Mouse (Mus musculus): ENCODE data around the gene Trdn. TPM values are rescaled to one million over a fixed set of nuclear protein-coding genes. Genes with fewer than 3 reads are reported as not detected.

Trdn gene
- polyA plus RNA-seq, 1 experiment from 2014 or later = 2.0 TPM

DNA sequence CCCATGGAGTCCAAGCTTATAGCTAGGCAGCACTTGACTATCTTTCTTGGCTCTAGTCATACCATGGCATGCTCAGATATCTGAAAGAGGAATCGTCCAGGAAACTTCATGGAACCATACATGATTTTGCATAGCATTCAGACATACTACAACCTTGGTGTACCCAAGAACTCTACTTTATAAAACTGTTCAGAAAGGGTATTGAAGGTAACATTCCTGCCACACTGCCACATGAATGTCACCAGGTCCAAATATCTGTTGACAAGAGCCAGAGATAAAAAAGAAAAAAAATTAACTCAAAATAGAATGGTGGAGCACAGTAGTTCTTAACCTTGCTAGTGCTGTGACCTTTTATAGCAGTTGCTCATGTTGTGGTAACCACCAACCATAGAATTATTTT is 175.8 kb downstream of the Trdn start:
- H3K27ac ChIP-seq (ENCODE audit: low read depth, low read length) = no peak overlapping the region
- no peaks in the 10 kb centered on the region for H3K9me3 ChIP-seq (ENCODE audit: control insufficient read depth, low read length)
- H3K9ac ChIP-seq (ENCODE audit: low read length) = no peak overlapping the region
- no peaks in the 10 kb centered on the region for H3K4me1 ChIP-seq (ENCODE audit: control insufficient read depth, insufficient read depth, low read length)
- H3K27me3 ChIP-seq (ENCODE audit: control insufficient read depth, insufficient read depth, low read length) = no peaks in the 10 kb centered on the region
- H3K4me2 ChIP-seq (ENCODE audit: low read depth) = no peak overlapping the region
- no peak for ATAC-seq (ENCODE audit: insufficient read depth, low FRiP score, low TSS enrichment)
- no peak overlapping the region for H3K4me3 ChIP-seq (ENCODE audit: low read depth, low read length)
- no peak for DNase-seq (ENCODE audit: low spot score)
- 75% methylated on average over 1 of the region's 1 CpGs for WGBS
- no peaks in the 10 kb centered on the region for H3K36me3 ChIP-seq (ENCODE audit: control insufficient read depth, insufficient read depth, low read length)

DNA sequence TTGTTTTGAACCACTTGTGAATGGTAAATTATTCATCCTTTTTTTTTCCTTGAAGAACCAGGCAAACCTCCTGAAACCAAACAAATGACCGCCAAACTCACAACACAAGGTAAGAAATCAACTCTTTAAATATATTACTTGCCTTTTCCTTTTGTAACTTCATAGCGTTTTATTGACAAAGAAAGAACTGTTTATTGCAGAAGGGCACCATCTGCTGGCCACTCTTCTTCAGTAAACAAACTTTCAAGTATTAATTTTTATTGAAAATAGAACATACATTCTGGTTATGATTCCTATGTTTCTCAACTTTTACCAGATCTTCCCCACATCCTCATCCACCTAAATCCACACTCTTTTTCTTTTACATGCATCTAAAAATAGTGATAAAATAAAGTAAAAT is 224.6 kb downstream of the Trdn start:
- Histone ChIP-seq H3K4me1 (ENCODE audit: control insufficient read depth, insufficient read depth, low read length) (no peaks in the 10 kb centered on the region), H3K4me2 (ENCODE audit: low read depth) (no peak overlapping the region), H3K9me3 (ENCODE audit: control insufficient read depth, low read length) (no peaks in the 10 kb centered on the region), H3K4me3 (ENCODE audit: low read depth, low read length) (no peak overlapping the region), H3K27ac (ENCODE audit: low read depth, low read length) (no peak overlapping the region), H3K36me3 (ENCODE audit: control insufficient read depth, insufficient read depth, low read length) (no peaks in the 10 kb centered on the region), H3K9ac (ENCODE audit: low read length) (no peak overlapping the region), H3K27me3 (ENCODE audit: control insufficient read depth, insufficient read depth, low read length) (no peaks in the 10 kb centered on the region)
- 33% methylated on average over 2 of the region's 2 CpGs for WGBS
- DNase-seq (ENCODE audit: low spot score) = no peak
- ATAC-seq (ENCODE audit: insufficient read depth, low FRiP score, low TSS enrichment) = no peak

GRCm38 (mm10) chr10:33353026-33353425 is 272.7 kb downstream of the Trdn start:
- Histone ChIP-seq H3K27ac (ENCODE audit: low read depth, low read length) (no peak overlapping the region), H3K9me3 (ENCODE audit: control insufficient read depth, low read length) (no peaks in the 10 kb centered on the region), H3K4me1 (ENCODE audit: control insufficient read depth, insufficient read depth, low read length) (no peaks in the 10 kb centered on the region), H3K36me3 (ENCODE audit: control insufficient read depth, insufficient read depth, low read length) (no peaks in the 10 kb centered on the region), H3K4me3 (ENCODE audit: low read depth, low read length) (no peak overlapping the region), H3K9ac (ENCODE audit: low read length) (no peak overlapping the region), H3K4me2 (ENCODE audit: low read depth) (no peak overlapping the region), H3K27me3 (ENCODE audit: control insufficient read depth, insufficient read depth, low read length) (no peaks in the 10 kb centered on the region)
- DNase-seq (ENCODE audit: low spot score) (no peak), ATAC-seq (ENCODE audit: insufficient read depth, low FRiP score, low TSS enrichment) (no peak)
- WGBS = 93% methylated on average over 1 of the region's 1 CpGs

DNA sequence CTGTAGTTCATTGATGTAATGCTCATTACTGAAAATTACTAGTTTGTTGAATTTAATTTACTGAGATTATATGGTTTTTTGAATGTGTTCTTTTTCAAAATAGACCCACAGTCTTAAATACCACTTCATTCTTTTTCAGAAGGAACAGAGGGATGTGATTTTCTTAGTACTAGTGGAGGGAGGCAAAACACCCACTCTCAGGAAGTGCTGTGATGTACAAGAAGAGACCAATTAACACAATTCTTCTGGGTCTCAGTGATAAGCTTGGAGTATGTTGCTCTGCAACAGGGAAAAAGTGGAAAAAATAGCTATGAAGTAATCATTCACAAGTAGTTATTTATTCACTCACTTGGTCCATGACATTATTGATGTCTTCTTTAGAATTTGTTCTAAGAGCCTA is 286.2 kb downstream of the Trdn start:
- DNase-seq (ENCODE audit: low spot score) (no peak), ATAC-seq (ENCODE audit: insufficient read depth, low FRiP score, low TSS enrichment) (no peak)
- Histone ChIP-seq H3K27ac (ENCODE audit: low read depth, low read length) (no peak overlapping the region), H3K4me1 (ENCODE audit: control insufficient read depth, insufficient read depth, low read length) (no peaks in the 10 kb centered on the region), H3K27me3 (ENCODE audit: control insufficient read depth, insufficient read depth, low read length) (no peaks in the 10 kb centered on the region), H3K36me3 (ENCODE audit: control insufficient read depth, insufficient read depth, low read length) (no peaks in the 10 kb centered on the region), H3K9me3 (ENCODE audit: control insufficient read depth, low read length) (no peaks in the 10 kb centered on the region), H3K9ac (ENCODE audit: low read length) (no peak overlapping the region), H3K4me2 (ENCODE audit: low read depth) (no peak overlapping the region), H3K4me3 (ENCODE audit: low read depth, low read length) (no peak overlapping the region)

DNA sequence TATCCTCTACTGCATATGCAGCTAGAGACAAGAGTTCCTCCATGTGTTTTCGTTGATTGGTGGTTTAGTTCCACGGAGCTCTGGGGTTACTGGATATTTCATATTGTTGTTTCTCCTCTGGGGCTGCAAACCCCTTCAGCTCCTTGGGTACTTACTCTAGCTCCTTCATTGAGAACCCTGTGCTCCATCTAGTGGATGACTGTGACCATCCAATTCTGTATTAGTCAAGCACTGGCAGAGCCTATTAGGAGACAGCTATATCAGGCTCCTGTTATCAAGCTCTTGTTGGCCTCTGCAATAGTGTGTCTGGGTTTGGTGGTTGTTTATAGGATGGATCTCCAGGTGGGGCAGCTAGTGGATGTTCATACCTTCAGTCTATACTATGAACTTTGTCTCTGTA is 290.2 kb downstream of the Trdn start:
- no peak overlapping the region for H3K9ac ChIP-seq (ENCODE audit: low read length)
- no peak for DNase-seq (ENCODE audit: low spot score)
- H3K4me2 ChIP-seq (ENCODE audit: low read depth) = no peak overlapping the region
- H3K36me3 ChIP-seq (ENCODE audit: control insufficient read depth, insufficient read depth, low read length) = no peaks in the 10 kb centered on the region
- WGBS = 71% methylated on average over 2 of the region's 2 CpGs
- H3K4me3 ChIP-seq (ENCODE audit: low read depth, low read length) = no peak overlapping the region
- ATAC-seq (ENCODE audit: insufficient read depth, low FRiP score, low TSS enrichment) = no peak
- H3K4me1 ChIP-seq (ENCODE audit: control insufficient read depth, insufficient read depth, low read length) = no peaks in the 10 kb centered on the region
- H3K27ac ChIP-seq (ENCODE audit: low read depth, low read length) = no peak overlapping the region
- H3K9me3 ChIP-seq (ENCODE audit: control insufficient read depth, low read length) = no peaks in the 10 kb centered on the region
- H3K27me3 ChIP-seq (ENCODE audit: control insufficient read depth, insufficient read depth, low read length) = no peaks in the 10 kb centered on the region

DNA sequence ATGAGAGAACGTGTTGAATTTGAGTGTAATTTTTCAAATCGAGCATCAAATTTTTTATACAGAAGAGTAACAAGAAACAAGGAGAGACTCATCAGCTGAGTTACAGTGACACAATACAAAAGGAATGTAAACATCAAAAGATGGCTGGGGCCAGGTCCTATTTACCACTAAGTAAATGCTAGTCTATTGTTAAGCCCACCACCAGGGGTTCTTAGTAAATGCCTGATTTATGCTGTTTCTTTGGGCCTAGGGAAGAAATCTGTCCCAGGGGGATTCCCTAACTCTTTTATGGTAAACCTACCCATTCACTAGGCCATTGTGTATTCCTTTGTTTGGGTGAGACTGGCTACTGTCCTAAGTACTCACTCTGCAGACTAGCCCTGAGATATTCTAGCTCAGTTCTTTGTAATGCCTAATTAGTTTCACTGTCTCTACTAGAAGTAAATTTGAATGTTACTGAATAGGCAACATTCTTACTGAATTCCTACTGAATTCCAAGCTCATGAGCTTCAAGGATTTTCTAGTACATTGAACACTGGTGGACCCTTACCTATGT is 295.2 kb downstream of the Trdn start:
- DNase-seq (ENCODE audit: low spot score) = no peak
- Histone ChIP-seq H3K4me3 (ENCODE audit: low read depth, low read length) (no peak overlapping the region), H3K27me3 (ENCODE audit: control insufficient read depth, insufficient read depth, low read length) (no peaks in the 10 kb centered on the region), H3K36me3 (ENCODE audit: control insufficient read depth, insufficient read depth, low read length) (no peaks in the 10 kb centered on the region), H3K9ac (ENCODE audit: low read length) (no peak overlapping the region), H3K9me3 (ENCODE audit: control insufficient read depth, low read length) (no peaks in the 10 kb centered on the region), H3K4me1 (ENCODE audit: control insufficient read depth, insufficient read depth, low read length) (no peaks in the 10 kb centered on the region), H3K4me2 (ENCODE audit: low read depth) (no peak overlapping the region), H3K27ac (ENCODE audit: low read depth, low read length) (no peak overlapping the region)
- no peak for ATAC-seq (ENCODE audit: insufficient read depth, low FRiP score, low TSS enrichment)
- WGBS = 63% methylated on average over 2 of the region's 2 CpGs

Other genes with a start within 250 kb of the Trdn start
- 1.8 and 3.3 TPM in 2 replicates for gene Nkain2, start 190.1 kb upstream of the Trdn start, polyA plus RNA-seq (2014; fragmentation: Nextera tagmentation; extraction: Ambion mirVana)

Measured in neural tube, embryonic 11.5 days (tissue).